Mouse (Mus musculus) myocyte (in vitro differentiated cells): ENCODE data around the gene Hsd17b11. TPM values are rescaled to one million over a fixed set of nuclear protein-coding genes. Genes with fewer than 3 reads are reported as not detected.

ENCODE experiments used
- H3K27me3 ChIP-seq: one replicate; pipeline ENCODE4 v1.6.1; 2011; ENCODE audit not compliant: control insufficient read depth, insufficient read depth, insufficient read length
- H3K36me3 ChIP-seq: one replicate; pipeline ENCODE4 v1.6.1; 2011; ENCODE audit not compliant: control insufficient read depth, insufficient read depth
- H3K4me2 ChIP-seq: one replicate; pipeline ENCODE4 v1.6.1; 2011; ENCODE audit warnings: low read depth, control low read depth
- H3K4me3 ChIP-seq: one replicate; pipeline ENCODE4 v1.5.1; 2011; ENCODE audit warnings: mild to moderate bottlenecking, control low read depth, moderate library complexity
- H3K79me2 ChIP-seq: one replicate; pipeline ENCODE4 v1.6.1; 2011; ENCODE audit not compliant: control insufficient read depth, insufficient read depth
- H3ac ChIP-seq: one replicate; pipeline ENCODE4 v1.6.1; 2011; ENCODE audit not compliant: control insufficient read depth, insufficient read length
- CEBPB ChIP-seq: IDR thresholded peaks from 2 replicates; pipeline ENCODE4 v1.6.1; 2011; ENCODE audit warnings: mild to moderate bottlenecking, moderate library complexity; ENCODE audit not compliant: poor library complexity, insufficient read depth, severe bottlenecking
- E2F4 ChIP-seq: IDR thresholded peaks from one replicate; pipeline ENCODE4 v1.6.1; 2011; ENCODE audit warnings: mild to moderate bottlenecking, control low read depth, moderate library complexity; ENCODE audit not compliant: insufficient read depth
- MAX ChIP-seq: IDR thresholded peaks from one replicate; pipeline ENCODE4 v1.6.1; 2011; ENCODE audit warnings: low read depth, mild to moderate bottlenecking, control low read depth
- MYOD1 ChIP-seq, 3 experiments: IDR thresholded peaks; one replicate each; pipeline ENCODE4 v1.6.1; 2011; ENCODE audit warnings: control low read depth in 2 of 3, low read depth in 2 of 3, mild to moderate bottlenecking in 2 of 3, moderate library complexity in 1 of 3; ENCODE audit not compliant: insufficient read length in 2 of 3, control insufficient read depth in 1 of 3
- MYOG ChIP-seq, 3 experiments: IDR thresholded peaks; one replicate each; pipeline ENCODE4 v1.6.1; 2011; ENCODE audit warnings: control low read depth in 2 of 3, low read depth in 2 of 3, mild to moderate bottlenecking in 2 of 3; ENCODE audit not compliant: insufficient read length in 2 of 3, control insufficient read depth in 1 of 3, insufficient read depth in 1 of 3
- POLR2A ChIP-seq: IDR thresholded peaks from one replicate; pipeline ENCODE4 v1.6.1; 2011; ENCODE audit warnings: low read depth, mild to moderate bottlenecking, control low read depth, moderate library complexity; ENCODE audit not compliant: insufficient read length
- POLR2AphosphoS2 ChIP-seq: IDR thresholded peaks from one replicate; pipeline ENCODE4 v1.6.1; 2011; ENCODE audit warnings: low read depth, control low read depth; ENCODE audit not compliant: insufficient read length
- REST ChIP-seq: IDR thresholded peaks from one replicate; pipeline ENCODE4 v1.6.1; 2011; ENCODE audit warnings: mild to moderate bottlenecking, control low read depth, moderate library complexity; ENCODE audit not compliant: insufficient read depth, insufficient read length
- SRF ChIP-seq: IDR thresholded peaks from one replicate; pipeline ENCODE4 v1.6.1; 2011; ENCODE audit warnings: low read depth; ENCODE audit not compliant: control insufficient read depth, insufficient read length
- TCF12 ChIP-seq: IDR thresholded peaks from one replicate; pipeline ENCODE4 v1.6.1; 2011; ENCODE audit warnings: mild to moderate bottlenecking, control low read depth; ENCODE audit not compliant: poor library complexity, insufficient read depth, severe bottlenecking
- TCF3 ChIP-seq: IDR thresholded peaks from one replicate; pipeline ENCODE4 v1.6.1; 2011; ENCODE audit warnings: low read depth, control low read depth; ENCODE audit not compliant: insufficient read length
- USF1 ChIP-seq: IDR thresholded peaks from one replicate; pipeline ENCODE4 v1.6.1; 2011; ENCODE audit warnings: low read depth, mild to moderate bottlenecking, control low read depth, moderate library complexity
- polyA plus RNA-seq: library from polyadenylated mRNA; unstranded; fragments of >200 nt; fragmentation: generic; extraction: Trizol; gene quantifications from one replicate; pipeline ENCODE4 v1.2.1, GENCODE M21; 2012; ENCODE audit warnings: missing spikeins

Gene Hsd17b11
- polyA plus RNA-seq, 1 experiment = 6.5 TPM

DNA sequence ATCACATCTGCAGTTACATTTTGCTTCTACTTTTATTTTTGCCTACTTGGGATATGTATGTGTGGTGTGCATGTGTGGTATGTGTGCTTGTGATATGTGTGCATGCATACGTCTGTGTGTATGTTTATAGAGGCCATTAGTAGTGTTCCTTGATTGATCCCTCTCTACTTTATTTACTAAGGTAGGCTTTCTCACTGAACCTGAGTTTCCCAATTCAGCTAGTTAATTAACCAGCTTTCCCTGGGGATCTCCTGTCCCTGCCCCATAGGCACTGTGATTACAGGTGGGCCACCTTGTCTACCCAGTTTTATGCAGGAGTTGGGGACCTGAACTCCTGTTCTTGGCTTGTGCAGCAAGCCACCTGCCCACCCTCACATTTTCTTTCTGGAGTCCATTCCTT, 15.0 kb upstream of the Hsd17b11 start:
- no peaks in the 10 kb centered on the region for H3K79me2 ChIP-seq
- H3K36me3 ChIP-seq = no peaks in the 10 kb centered on the region
- H3K27me3 ChIP-seq = no peaks in the 10 kb centered on the region
- TF ChIP-seq USF1 (no peak), MYOG (IDR thresholded peaks at IDR 0.05; ENCODE audit: control insufficient read depth in 1 of 3, insufficient read depth in 1 of 3, insufficient read length in 2 of 3, low read depth in 2 of 3) (no peak), REST (no peak), MAX (no peak), TCF12 (no peak), TCF3 (no peak), MYOD1 (IDR thresholded peaks at IDR 0.05; ENCODE audit: control insufficient read depth in 1 of 3, insufficient read length in 2 of 3, low read depth in 2 of 3) (no peak), SRF (no peak), CEBPB (no peak), E2F4 (no peak), POLR2AphosphoS2 (no peak), POLR2A (no peak)
- no peak overlapping the region for H3K4me2 ChIP-seq
- no peak overlapping the region for H3K4me3 ChIP-seq
- no peak overlapping the region for H3ac ChIP-seq

DNA sequence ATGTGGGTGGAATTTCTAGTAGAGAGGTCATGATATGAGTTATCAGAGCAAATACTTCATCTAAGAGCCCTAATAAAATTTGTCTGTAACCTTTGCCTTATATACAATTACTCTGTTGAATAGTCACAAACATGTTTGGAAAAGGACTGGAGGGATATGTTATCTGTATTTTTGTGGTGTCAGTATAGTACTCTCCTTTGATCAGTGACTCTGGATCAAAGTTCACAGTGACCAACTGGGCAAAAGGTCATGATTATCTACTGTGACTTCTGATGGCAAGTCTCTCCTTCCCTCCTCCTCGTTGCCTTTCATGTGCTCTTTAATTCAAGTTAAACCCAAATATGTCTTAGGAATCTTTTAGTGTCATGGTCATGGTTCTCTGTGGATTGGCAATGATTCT, 14.1 kb upstream of the Hsd17b11 start:
- no peak for TF ChIP-seq TCF12
- Histone ChIP-seq H3K4me2 (no peak overlapping the region), H3K27me3 (no peaks in the 10 kb centered on the region), H3K4me3 (no peak overlapping the region), H3K36me3 (no peaks in the 10 kb centered on the region), H3K79me2 (no peaks in the 10 kb centered on the region), H3ac (no peak overlapping the region)

DNA sequence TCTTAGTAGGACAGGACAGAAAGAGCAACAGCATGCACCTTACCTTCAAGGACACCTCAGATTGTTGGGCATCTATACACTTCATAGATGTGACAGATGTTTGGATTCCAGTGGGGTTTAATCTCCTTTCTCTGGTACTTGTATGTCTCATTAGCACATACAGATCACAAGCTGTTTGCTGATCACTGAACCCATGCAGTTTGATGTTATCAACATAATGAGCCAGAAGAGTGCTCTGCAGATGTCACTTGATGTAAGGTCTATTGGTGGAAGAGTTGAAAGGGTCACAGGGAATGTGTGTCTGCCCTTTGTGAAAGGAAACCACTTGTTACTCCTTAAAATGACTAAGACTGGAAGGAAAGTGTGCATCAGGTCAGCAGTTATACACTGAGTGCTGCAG, 13.3 kb upstream of the Hsd17b11 start:
- Histone ChIP-seq H3K4me3 (no peak overlapping the region), H3K79me2 (no peaks in the 10 kb centered on the region)

DNA sequence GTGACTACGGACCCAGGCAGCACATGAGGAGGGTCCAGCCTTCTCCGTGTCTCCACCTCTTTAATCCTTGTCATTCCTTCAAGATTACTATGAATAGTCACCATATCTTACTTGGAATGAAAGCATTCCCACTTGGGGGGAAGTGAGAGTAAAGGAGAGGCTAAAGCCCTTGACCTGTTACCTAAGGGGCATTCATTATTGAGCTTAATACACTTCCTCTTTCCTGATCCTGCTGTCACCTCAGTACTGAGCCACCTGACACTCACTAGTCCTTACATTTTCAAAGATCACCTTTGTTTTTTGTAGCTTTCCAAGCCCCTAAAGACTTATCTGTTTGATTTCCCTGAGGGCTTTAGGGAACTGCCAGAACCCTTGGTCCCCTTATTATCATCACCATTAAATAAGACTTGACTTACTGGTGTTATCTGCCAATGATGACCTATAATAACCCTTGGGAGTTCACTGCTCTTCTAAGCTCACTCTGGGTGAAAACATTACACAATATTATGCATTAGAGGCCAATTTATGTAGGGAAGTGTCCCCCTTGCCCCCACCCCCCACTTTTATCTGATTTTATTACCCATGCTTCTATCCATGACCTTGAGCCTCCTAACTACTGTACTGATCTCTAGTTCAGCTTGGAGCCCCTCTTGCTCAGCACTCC, 10.8 kb upstream of the Hsd17b11 start:
- Histone ChIP-seq H3K36me3 (no peaks in the 10 kb centered on the region), H3K27me3 (no peaks in the 10 kb centered on the region), H3K4me3 (no peak overlapping the region), H3K4me2 (no peak overlapping the region), H3ac (no peak overlapping the region), H3K79me2 (no peaks in the 10 kb centered on the region)
- TF ChIP-seq MYOG (IDR thresholded peaks at IDR 0.05; ENCODE audit: control insufficient read depth in 1 of 3, insufficient read depth in 1 of 3, insufficient read length in 2 of 3, low read depth in 2 of 3) (no peak), E2F4 (no peak), SRF (no peak), TCF3 (no peak), REST (no peak), POLR2AphosphoS2 (no peak), CEBPB (no peak), USF1 (no peak), MYOD1 (IDR thresholded peaks at IDR 0.05; ENCODE audit: control insufficient read depth in 1 of 3, insufficient read length in 2 of 3, low read depth in 2 of 3) (no peak), TCF12 (no peak), MAX (no peak), POLR2A (no peak)

More for the DNA sequence above, 13.3 kb upstream of the Hsd17b11 start:
- TF ChIP-seq TCF3 (no peak), USF1 (no peak), MYOG (IDR thresholded peaks at IDR 0.05; ENCODE audit: control insufficient read depth in 1 of 3, insufficient read depth in 1 of 3, insufficient read length in 2 of 3, low read depth in 2 of 3) (no peak), TCF12 (no peak), POLR2A (no peak), REST (no peak), MAX (no peak), E2F4 (no peak), CEBPB (no peak)
- Histone ChIP-seq H3K4me2 (no peak overlapping the region), H3K36me3 (no peaks in the 10 kb centered on the region), H3K27me3 (no peaks in the 10 kb centered on the region), H3ac (no peak overlapping the region)

DNA sequence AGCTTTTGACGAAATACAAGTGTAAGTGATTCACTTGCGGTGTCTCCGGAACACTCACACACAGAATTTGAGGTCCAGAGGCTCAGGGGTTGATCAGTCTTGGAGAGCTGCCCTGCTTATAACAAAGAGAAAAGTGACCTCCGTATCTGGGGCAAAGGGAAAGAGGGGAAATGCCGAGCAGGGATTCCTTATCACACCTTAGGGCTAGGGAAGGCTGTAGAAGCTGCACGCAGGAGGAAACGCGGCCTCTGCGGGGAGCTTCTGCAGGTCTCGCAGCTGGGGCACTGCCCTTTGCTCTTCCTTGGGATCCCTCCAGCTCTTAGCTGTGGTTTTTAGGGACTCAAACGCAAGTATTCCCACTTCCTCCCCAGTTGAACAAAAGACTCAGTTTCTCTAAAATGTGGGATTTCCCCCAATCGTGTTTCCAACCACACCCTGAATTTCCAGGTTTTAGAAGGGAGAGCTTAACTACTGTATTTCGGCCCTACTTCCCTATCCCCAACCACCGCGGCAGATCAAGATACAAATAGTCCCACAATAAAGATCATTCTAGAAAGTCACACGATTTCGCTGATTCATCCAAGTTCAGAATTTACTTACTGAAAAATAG, 3.6 kb upstream of the Hsd17b11 start:
- H3K79me2 ChIP-seq = no peaks in the 10 kb centered on the region
- H3K36me3 ChIP-seq = no peaks in the 10 kb centered on the region
- no peak overlapping the region for H3K4me2 ChIP-seq
- H3K27me3 ChIP-seq = no peaks in the 10 kb centered on the region
- no peak overlapping the region for H3K4me3 ChIP-seq
- H3ac ChIP-seq = no peak overlapping the region
- no peak for TF ChIP-seq POLR2A
- no peak for TF ChIP-seq USF1
- TF ChIP-seq TCF3 = no peak
- TF ChIP-seq E2F4 = no peak
- no peak for TF ChIP-seq POLR2AphosphoS2
- no peak for TF ChIP-seq CEBPB
- TF ChIP-seq MAX = no peak
- no peak for TF ChIP-seq TCF12
- TF ChIP-seq REST = no peak
- TF ChIP-seq SRF = no peak
- no peak for TF ChIP-seq MYOD1 (IDR thresholded peaks at IDR 0.05; ENCODE audit: control insufficient read depth in 1 of 3, insufficient read length in 2 of 3, low read depth in 2 of 3)
- TF ChIP-seq MYOG (IDR thresholded peaks at IDR 0.05; ENCODE audit: control insufficient read depth in 1 of 3, insufficient read depth in 1 of 3, insufficient read length in 2 of 3, low read depth in 2 of 3) = no peak
